Mouse (Mus musculus): ENCODE data around the gene Fbxo40.

Gene Fbxo40

DNA sequence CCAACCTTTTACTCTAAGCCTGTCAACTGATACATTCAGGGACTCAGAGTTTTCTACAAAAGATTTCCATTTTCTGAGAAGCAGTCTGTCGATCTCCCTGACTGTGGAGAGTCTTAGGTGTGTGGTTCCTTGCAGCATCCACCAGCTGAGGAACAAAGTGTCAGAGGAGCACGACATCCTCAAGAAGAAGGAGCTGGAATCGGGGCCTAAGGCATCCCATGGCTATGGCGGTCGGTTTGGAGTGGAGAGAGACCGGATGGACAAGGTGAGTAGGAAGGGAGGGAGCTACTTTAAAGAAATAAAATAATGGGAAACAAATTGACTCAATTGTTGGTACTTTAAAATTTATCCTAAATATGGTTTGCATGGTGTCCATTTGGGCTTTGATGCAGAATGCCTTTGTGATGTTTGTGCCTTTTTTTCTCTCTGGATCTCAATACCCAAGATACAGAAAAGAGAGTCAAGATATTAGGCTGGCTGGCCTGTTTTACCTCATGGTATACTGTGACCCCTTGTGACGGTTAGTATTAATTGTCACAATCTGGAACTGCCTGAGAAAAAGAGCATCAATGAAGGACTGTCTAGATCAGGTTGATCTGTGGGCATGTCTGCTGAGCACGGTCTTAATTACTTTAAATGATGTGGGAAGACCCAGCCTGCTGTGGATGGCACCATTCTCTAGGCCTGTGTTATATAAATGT, 43.7 kb downstream of the Fbxo40 start:
- no peak for DNase-seq (ENCODE audit: low read depth, low spot score)

- DNase-seq (ENCODE audit: low read depth, low spot score) = peak; percentile 53
Measured at GRCm38 (mm10) chr16:36944895-36945424, 45.3 kb downstream of the Fbxo40 start.

DNA sequence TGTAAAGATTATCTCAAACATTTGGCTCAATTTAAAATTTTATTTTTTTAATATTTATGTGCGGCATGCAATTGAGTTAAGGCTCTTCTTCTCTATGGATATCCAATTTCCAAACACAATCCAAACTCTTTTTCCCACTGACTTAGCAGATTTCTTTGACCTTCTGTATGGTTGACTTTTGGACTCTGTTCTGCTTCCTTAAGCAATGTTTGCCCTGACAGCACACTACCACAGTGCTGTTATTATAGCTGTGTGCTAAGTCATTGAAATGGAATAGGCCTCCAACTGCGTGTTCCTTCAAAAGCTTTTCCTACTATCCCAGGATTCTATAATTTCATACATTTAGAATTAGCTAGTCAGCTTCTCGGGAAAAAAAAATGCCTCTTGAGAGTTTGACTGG, 46.7 kb downstream of the Fbxo40 start:
- no peak for DNase-seq (ENCODE audit: low read depth, low spot score)

DNA sequence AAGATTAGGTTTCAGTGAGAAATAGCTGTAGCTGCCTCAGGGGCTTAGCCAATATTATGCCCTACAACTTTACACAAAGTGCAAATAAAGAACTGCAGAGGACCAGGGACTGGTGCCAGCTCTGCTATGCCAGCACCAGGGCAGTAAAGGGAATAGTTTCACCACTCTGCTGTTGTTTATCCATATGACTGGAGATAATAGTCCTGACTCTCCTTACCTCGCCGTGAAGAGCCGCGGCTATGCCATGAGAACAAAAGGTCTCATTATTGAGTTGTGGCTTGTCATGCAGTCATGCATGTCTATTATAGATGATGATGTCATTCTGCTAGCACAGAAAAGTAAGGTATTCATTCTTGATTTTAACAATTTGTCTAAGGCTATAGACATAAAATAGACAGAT, 48.4 kb downstream of the Fbxo40 start:
- no peak for DNase-seq (ENCODE audit: low read depth, low spot score)

DNA sequence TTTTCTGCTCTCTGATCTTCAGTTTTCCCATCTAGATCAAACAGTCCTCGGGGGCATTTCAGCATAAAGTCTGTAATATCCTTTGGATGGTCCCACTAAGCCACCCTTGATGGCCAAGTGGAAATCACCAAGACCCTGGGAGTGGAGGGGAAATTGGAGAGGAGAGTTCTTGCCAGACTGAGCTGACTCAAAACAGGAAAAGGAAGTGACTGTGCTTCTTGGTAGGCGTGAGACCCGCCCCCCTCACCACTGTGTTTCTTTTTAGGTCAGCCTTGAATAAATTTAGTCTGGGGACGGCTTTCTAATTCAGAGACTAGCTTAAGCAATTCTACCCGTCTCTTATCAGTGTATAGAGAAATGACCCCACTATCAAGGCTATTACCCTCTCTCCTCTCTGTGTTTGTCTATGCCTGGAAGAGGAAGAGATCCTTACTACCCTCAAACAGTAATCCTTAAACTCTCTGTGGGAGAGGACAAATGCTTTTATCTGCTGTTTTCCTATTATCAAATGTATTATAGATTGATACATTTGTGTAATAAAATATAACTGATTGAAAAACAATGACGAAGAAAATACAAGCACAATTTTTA, 49.0 kb downstream of the Fbxo40 start:
- DNase-seq (ENCODE audit: low read depth, low spot score) = no peak

DNA sequence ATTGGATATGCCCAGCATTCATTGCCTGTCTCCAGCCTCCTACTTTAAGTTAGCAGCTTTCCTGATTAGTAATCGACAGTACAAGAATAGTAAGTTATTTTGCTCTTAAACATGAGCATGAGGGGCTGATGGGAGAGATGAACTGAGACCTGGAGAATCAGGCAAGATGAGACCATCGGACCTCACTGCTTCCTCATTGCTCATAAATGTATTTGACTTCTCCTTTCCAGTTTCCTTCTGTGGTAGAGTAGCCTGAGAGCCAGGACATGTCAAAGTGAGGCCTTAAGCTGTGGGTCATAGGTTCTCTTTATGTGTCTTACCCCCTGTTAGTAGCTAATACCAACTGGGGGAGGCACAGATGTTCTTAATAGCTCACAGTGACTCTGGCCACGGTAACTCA, 54.5 kb downstream of the Fbxo40 start:
- DNase-seq (ENCODE audit: low read depth, low spot score) = no peak

DNA sequence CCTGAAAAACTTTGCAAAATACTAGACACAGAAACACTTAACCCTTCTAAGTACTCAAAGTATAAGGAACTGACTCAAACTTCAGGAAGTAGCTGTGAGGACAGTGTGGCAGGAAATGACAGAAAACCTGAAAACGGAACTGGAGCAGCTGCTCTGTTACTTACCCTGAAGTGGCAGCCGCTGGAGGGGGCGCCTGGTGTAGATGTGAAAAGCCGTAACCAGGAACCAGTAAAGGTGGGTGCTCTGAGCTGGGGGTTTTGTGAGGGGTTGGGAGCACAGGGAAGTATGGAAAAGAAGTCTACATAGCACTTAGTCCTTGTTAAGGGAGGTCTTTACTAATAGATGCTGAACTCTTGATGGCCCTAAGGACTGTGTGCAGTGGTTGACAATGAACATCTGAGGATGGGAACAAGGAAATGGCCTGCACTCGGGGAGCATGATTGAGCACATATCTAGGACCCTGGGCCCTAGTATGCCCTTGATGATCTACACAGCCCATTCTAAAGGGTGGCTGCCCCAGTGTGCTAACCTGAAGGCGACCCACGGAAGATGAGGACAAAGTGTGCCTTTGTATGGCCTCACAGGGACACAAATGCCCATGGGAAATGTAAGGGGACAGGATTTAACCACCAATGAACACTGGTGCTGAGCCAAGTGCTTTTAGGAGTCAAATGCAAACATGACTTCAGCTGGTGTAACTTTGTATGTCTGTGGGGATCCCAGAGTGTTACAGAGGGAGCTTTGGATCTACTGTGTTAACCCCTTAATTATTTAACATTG, 55.2 kb downstream of the Fbxo40 start, which contains the start of gene Hcls1:
TSS of gene Hcls1 (plus strand) at position 143 of the 780 bp plus-strand sequence.
- no peak for DNase-seq (ENCODE audit: low read depth, low spot score)

DNA sequence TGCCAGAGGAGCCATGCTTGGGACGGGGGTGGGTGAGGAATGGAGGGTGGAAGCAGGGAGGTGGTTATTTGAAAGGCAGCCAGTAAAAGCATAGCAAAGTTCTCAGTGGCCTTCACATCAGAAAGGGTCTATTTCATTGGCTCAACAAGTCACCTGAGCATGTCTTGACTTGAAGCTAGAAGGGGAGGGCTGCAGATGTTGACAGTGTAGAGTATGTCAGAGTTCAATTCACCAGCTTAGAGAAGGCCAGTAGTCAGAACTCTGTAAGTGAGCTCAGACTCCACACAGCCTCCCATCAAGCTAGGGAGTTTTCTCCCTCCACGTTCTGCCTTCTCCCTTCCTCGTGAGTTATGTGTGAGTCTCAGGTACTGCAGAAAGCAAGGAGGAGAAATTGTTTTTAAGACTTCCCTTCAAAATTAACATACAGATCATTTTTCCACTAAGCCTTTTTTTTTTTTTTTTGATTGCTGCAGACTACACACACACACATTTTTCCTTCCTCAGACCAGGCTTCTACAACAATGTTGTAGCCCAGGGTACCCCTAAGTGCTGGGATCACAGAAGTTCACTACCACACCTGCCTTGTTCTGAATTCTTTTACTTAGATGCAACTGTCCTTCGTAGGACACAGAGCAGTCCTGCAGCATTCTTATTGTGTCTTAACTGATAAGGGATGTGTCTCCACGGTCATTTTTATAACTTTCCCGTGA, 56.0 kb downstream of the Fbxo40 start:
- DNase-seq (ENCODE audit: low read depth, low spot score) = no peak

DNA sequence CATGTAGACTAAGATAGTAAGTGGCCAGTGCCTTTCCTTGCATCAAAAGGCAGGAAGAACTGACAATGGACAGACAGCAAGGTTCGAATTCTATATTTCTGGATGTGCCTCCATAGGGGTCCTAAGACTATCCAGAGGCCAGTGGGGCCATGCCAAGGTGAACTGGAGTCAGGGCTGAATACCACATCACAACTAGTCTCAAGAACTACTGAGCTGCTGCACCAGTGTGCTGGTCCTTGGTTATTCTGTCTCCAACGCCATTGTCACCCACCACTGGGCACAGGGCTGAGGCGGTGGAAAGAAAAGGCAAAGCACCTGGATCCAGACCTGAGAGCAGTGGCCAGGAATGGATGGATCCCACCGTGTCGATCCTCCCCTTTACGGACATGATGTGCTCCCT, 57.7 kb downstream of the Fbxo40 start:
- no peak for DNase-seq (ENCODE audit: low read depth, low spot score)

DNA sequence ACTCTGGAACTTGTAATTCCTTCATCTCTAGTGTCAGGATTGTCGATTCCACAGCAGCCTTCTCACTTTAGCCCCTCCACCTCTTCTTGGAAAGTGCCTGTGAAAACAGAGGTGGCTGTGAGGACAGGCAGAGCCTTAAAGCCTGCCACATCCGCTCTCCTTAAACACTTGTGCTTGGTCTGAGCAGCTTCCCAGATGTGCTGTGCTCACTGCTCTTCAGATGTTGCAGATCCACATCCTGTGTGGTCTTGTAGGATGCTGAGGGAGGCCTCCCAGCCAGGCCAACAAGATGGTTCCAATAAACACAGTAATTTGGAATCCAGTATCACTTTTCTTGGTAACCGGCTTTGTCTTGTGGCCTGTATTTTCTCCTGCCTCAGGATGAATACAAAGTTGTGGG, 58.3 kb downstream of the Fbxo40 start:
- DNase-seq (ENCODE audit: low read depth, low spot score) = no peak

DNA sequence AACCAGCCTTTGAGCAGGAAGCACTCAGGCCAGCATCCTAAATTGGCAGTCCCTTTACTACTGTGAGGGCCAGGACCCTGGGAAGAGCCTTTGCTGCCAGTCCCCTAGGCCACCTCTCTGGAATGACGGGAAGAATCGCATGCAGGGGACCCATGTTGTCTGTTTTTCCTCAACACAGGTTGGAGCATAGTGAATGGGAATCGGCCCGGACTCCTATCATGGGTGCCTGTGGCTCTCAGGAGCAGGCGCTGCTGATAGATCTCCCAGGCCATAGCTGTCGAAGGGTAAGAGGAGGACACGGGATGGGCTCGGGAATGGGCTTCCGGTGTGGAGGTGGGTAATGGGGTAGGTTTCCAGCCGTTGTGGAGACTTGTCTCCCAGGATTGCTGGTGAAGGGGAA, 58.9 kb downstream of the Fbxo40 start:
- no peak for DNase-seq (ENCODE audit: low read depth, low spot score)

- no peak for DNase-seq (ENCODE audit: low read depth, low spot score)
Measured at GRCm38 (mm10) chr16:36930231-36931136, 59.8 kb downstream of the Fbxo40 start.

- no peak for DNase-seq (ENCODE audit: low read depth, low spot score)
Measured at GRCm38 (mm10) chr16:36929216-36929615, 61.1 kb downstream of the Fbxo40 start.

- DNase-seq (ENCODE audit: low read depth, low spot score) = no peak
Measured at GRCm38 (mm10) chr16:36928106-36928500, 62.2 kb downstream of the Fbxo40 start.

- no peak for DNase-seq (ENCODE audit: low read depth, low spot score)
Measured at GRCm38 (mm10) chr16:36927495-36928105, 62.7 kb downstream of the Fbxo40 start.

DNA sequence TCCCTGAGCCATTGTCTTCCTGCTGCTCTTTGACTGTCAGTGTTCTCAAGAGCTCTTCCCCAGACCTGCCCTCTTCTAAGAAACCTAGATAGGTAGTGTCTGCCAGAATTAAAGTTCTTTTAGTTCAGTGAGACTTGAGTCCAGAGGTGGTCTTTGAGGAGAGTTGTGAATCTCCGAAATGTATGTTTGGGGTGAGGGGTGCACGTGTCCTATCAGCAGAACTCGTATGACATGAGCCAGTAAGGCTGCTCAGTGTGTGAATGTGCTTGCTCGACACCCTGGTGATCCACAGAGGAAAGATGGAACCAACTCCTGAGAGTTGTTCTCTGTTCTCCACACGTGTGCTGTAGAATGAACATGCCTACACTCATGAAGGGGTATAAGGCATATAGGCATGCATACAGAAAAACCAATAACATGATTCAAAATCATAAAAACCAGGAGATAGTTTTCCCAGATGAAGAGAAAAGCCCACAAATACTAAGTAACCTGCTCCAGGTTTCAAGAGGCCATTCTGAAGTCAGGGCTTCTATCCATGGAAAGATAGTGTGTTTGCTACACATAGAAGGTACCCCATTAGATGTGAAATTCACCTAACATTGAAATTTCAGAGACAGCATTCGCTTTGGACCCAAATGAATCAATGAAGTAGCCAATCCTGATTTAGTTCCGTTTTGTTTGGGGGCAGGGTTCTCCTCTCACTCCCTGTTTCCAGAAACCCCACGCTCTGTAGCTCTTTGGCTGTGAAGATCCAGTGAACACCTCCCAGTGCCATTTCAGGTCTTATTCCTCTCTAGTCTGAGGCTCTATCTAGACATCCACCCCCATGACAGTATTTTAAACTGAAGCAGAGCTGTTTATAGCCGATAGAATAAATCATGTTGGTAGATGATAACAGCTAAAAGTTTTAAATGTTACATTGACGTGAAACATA, 63.5 kb downstream of the Fbxo40 start:
- no peak for DNase-seq (ENCODE audit: low read depth, low spot score)

GRCm38 (mm10) chr16:36925797-36926196, 64.5 kb downstream of the Fbxo40 start:
- DNase-seq (ENCODE audit: low read depth, low spot score) = no peak

GRCm38 (mm10) chr16:36925351-36925750, 64.9 kb downstream of the Fbxo40 start:
- no peak for DNase-seq (ENCODE audit: low read depth, low spot score)

- no peak for DNase-seq (ENCODE audit: low read depth, low spot score)
Measured at GRCm38 (mm10) chr16:36924312-36924711, 66.0 kb downstream of the Fbxo40 start.
